Mouse (Mus musculus) spleen, adult 12 weeks (tissue): ENCODE measurements around the gene Sbk1.

ENCODE experiments used
- DNase-seq: peaks from one replicate; pipeline ENCODE4 v3.0.0; 2022; ENCODE audit warnings: low spot score

The Sbk1 gene

DNA sequence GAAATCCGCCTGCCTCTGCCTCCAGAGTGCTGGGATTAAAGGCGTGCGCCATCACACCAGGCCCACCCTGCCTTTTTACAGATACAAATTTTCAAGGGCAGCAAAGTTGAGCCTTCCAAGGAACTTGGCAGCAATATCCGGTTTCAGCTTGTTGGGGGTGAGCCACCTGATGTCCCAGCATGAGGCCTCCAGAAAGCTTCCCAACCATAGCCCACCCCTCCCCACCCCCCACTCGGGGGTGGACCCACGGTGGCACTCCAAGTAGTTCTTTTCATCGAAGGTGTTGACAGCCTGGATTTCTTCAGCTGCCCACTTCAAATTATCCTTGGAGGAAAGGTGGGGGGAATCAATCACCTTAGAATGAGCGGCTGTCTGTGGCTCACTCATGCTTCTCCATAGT lies 66.5 kb downstream of the Sbk1 start:
- DNase-seq: no peak

DNA sequence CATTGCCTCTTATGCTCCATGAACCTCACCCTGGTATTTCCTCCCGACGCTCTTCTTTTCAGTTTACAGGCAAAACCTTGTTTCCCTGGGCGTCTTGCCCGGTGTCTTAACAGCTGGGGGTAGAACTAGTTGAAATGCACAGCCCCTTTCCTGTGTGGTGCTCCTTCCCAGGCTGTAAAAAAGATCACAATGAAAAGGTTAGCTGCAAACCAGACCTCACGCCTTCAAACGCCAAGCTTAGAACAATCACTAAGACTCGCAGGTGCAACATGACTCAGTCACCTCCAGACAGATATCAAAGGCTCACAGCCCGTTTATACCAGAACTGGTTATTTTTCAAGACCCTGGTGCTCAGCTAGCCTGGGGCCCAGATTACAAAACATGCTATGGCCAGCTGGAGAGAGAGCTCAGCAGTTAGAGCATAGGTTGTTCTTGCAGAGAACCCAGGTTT lies 67.1 kb downstream of the Sbk1 start:
- no peak for DNase-seq

DNA sequence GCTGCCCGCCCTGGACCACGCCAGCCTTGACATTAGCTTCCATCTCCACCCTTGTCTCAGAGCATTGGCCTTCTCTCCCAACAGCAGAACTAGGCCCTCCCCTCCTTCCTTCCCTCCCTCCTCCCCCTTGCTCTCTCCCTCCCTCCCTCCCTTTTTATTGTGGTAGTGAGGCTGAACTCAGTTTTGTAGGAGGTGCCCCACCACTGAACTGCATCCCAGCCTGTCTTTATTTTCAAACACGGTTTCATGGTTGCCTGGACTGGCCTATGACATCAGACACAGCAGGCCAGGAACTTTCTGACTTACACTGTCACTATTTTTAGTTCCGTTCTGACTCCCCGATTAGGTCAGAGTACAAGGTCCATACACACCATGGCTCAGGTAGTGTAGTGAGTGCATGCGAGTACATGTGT lies 67.8 kb downstream of the Sbk1 start:
- no peak for DNase-seq

DNA sequence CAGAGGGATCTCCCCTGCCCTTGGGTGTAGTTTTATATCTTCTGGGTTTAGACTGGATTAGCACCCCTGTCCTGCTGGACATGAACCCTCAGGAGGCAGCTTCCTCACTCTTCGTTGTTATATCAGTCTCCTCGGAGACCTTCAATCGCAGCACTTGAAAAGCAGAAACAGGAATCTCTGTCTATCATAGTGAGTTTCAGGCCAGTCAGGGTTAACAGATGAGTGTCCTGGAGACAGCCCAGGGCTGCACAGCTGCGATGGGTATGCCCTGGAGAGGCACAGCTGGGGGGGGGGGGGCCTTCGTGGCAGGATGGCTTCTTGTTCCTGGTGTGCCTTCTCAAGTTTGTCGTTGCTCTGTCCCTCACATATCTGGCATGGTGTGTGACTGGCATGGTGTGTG lies 68.5 kb downstream of the Sbk1 start:
- DNase-seq: no peak
